Mouse (Mus musculus): Measurements from ENCODE around the gene Gm21969.

- TF ChIP-seq CTCF (IDR thresholded peaks at IDR 0.05; ENCODE audit: control insufficient read depth, insufficient read depth, low read length) (peak; percentile 41; the same call in 1 of the 2 replicates), POLR2A (IDR thresholded peaks at IDR 0.05; ENCODE audit: borderline replicate concordance, control insufficient read depth, low read depth, low read length) (peak; percentile 77)
Measured at GRCm38 (mm10) chr4:139574156-139574798, 28.7 kb upstream of the Gm21969 start.

All from bone marrow, adult 2 months (tissue).